Mouse (Mus musculus) left cerebral cortex, adult 9 months (tissue): ENCODE measurements around the gene Nkx2-4.

Experiments used
- DNase-seq, 2 experiments: peaks; one replicate each; pipeline ENCODE4 v3.0.0; 2022; ENCODE audit warnings: low spot score in 2 of 2

The Nkx2-4 gene

GRCm38 (mm10) chr2:147085072-147085870 lies at the start of gene Nkx2-4:
Nkx2-4 (minus strand) TSS chr2:147085445.
- DNase-seq = no peak

DNA sequence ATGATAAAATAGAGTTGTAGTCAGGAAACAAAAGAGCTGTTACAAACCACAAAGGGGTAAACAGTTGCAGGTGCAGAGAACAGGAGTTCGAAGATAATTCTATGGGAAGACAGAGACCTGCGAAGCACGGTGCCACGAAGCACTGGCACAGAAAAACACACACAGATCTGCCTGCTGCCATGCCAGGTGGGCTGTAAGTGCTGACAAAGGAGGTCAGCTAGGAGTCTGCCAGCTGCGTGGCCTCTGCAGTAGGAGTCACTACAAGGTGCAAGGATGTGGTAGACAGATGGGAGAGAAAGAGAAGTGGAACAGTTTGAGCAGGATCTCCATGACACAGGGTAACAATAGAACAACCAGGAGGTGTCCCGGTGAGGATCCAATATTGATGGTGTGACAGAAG lies 42.1 kb upstream of the Nkx2-4 start:
- DNase-seq = no peak

DNA sequence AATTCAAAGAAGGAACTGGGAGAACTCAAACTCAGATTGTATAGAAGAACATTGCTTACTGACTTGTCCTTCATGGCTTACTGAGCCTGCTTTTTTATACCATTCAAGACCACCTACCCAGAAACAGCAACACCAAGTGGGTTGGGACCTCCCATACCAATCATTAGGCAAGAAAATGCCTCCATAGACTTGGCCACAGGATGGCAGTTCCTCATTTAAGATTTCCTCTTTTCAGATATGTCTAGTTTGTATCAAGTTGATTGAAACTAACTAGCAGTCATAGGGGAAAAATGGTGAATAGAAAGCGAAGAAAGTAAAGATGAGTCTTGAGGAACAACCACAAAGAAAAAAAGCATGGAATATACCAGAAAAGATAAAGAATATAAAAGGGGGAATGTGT lies 34.5 kb upstream of the Nkx2-4 start:
- no peak for DNase-seq

- no peak for DNase-seq
Measured at GRCm38 (mm10) chr2:147086441-147086840, 1.2 kb upstream of the Nkx2-4 start.

DNA sequence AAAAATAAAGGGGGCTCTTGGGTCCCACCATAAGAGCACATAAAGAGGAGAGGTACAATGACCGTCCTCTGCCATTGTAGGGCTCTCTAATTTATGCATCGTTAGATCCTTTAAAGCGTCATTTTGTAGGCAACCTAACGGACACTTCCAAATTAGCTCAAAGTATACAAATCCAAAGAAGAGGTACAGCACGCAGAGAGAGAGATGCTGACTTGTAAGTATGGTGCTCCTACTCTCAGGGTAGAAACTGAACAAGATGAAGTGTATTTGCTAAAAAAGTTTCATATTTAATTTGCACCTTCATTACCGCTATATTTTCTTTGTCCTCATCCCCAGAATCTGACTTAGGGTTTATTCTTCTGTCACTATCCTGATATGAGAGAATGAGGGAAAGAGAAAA lies 692 bp upstream of the Nkx2-4 start:
- no peak for DNase-seq

DNA sequence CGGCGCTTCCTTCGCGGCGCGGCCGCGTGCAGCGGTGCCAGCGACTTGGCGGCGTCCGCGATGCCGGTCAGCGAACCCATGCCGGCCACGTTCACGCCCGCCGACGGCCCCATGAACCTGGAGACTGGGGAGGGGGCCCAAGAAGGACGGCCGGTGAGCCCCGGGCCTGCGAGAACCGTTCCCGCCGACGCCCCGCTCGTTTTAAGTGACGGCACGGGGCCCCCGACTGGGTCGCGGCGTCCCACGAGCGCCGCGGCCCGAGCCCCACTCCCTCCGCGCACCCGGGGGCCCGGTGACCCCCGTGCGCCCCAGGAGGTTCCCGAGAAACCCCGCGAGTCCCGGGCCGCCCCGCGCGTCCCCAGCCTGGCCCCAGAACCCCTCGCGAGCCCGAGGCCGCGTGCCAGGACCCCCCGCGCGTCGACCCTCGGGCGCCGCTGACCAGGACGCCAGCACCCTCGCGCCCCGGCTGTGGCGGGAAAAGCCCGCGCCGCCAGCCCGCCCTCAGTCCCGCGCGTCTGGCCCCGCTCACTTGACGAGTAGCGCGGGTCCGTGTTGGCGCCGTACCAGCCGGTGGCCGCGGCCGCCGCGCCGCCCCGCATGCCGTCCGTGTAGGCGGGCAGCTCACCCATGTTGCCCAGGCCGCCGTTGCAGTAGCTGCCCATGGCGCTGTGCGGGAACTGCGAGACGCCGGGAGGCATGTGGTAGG lies 726 bp downstream of the Nkx2-4 start:
- DNase-seq = no peak

- no peak for DNase-seq
Measured at GRCm38 (mm10) chr2:147083471-147084365, 1.5 kb downstream of the Nkx2-4 start.

GRCm38 (mm10) chr2:147082391-147082790 lies 2.9 kb downstream of the Nkx2-4 start:
- DNase-seq = no peak

DNA sequence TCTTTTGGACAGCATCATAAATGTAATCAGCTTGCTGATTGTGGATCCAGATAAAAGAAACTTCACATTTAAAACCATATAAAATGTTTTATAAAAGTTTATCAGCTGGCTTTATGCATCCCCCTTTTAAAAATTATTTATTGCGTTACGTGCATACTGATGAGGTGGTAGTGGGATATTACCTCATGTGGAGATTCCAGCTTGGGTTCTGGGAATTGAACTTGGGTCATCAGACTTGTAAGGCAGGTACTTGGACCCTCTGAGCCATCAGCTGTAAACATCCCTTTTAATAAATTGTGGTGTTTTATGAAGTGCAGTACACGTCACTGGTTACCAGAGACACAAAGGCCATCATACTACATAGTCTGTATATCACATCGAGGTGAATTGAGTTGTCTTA lies 10.8 kb downstream of the Nkx2-4 start:
- DNase-seq = no peak

GRCm38 (mm10) chr2:147073962-147074361 lies 11.3 kb downstream of the Nkx2-4 start:
- DNase-seq = no peak

DNA sequence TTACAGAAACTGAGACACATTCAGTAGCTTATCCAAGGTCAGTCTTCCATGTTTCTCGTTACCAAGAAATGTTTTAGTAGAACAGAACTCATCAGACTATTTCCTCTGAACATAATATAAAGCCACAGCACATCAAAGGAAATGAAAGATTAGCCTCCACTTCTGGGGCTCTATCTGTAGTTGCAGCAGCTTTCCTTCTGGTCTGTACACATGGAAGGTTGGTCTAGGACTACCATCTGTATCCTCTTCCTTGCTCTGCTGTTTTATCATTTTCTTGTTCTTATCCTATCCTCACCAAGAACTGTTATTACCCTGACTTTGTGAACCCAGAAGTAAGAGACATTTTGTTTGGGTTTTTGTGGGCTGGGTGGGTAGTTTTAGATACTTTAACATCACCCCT lies 14.9 kb downstream of the Nkx2-4 start:
- no peak for DNase-seq

- DNase-seq = no peak
Measured at GRCm38 (mm10) chr2:147069077-147069476, 16.2 kb downstream of the Nkx2-4 start.

DNA sequence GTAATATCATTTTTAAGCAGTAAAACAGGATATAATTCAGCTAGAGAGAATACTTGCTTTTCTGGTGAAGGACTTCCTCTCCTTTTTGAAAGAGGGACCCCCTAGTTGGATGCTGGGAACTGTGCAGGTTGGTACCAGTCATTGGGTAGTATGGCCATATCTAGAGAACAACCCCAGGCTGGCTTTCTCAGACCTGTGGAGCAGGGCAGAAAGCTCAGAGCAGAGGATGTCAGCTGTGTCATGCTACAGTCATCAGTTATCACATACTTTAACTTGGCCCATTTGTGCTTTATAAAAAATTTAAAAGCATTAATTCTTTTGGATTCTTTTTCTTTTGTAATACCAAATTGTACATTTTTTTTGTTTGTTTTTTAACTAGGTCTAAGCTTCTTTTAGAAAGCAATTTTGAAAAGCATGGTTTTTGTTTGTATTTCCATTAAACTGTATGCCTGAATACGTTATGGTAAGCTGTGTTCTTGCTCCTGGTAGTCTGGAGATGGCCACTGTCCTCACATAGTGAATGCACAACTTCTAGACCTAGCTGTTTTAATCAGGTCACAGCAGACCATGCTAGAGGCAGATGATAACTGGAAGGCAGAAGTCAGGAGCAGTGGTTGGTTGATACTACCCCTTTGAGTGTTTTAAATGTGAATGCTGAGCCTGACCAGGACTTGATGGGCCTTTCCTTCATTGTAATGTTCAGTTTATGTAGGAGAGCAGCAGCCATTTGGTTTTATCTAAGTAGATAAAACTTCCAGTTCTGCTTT lies 17.6 kb downstream of the Nkx2-4 start:
- DNase-seq = no peak

GRCm38 (mm10) chr2:147053229-147053892 lies 31.9 kb downstream of the Nkx2-4 start:
- no peak for DNase-seq

DNA sequence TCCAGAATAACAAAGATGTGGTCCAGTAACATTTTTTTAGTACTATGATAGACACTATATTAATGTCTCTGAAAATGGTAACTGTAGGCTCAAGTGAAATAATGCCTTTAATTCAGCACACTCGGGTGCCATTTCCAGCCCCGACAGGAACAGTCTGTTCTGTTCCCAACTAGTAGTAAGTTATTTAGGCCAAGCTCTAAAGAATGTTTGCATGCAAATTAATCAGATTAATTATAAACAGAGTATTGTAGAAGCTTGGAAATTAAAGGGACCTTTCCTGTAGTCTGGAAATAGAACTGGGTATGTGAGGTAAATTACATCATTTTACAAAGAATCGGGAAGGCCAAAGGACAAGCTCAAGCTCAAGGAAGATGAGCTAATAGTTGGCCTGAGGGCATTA lies 38.2 kb downstream of the Nkx2-4 start:
- no peak for DNase-seq

- DNase-seq = no peak
Measured at GRCm38 (mm10) chr2:147035864-147036263, 49.4 kb downstream of the Nkx2-4 start.
